Mouse (Mus musculus) activated CD4-positive, CD25-positive, alpha-beta regulatory T cell, adult 4 months (primary cell): Measurements from ENCODE around the gene Ankrd54. TPM values are rescaled to one million over a fixed set of nuclear protein-coding genes. Genes with fewer than 3 reads are reported as not detected.

Experiments used
- ATAC-seq: one replicate; pipeline ENCODE4 v1.8.0; 2017
- polyA plus RNA-seq, 2 experiments: library from polyadenylated mRNA; unstranded; fragments of 100-300 nt; shearing (Covaris generic); gene quantifications; one replicate each; pipeline ENCODE4 v1.2.1; 2017

The Ankrd54 gene
- polyA plus RNA-seq, 2 experiments from 2014 or later, result 7.4 to 8.1 TPM

DNA sequence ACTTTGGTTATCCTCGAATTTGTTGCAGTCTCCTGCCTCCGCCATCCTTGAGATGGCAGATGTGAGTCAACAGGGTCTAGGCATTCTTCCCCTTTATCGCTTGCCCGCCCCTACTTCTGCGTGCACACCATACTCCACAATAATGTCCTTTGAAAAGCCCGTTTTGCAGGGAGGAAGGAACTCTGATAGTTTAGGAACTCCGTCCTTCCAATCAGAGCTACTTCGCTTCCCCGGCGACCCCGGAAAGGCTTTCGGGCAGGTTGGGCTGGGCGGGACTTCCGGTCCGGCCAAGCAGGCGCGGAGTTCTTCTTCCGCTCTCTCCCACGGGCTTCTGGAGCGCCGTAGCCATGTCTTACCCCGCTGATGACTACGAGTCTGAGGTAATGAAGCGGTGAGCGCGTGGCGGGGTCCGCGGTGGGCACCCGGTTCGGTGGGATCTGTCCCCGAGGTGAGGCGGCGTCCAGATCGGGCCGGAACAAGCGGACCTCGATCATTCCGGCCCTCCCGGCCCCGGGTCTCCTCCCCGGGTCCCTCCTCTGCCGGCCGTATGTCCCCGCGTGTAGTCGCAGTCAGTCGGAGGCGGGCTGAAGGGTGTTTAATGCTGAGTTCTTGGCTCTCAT lies 12.3 kb upstream of the Ankrd54 start, which contains the start of gene Eif3l:
Gene Eif3l, plus strand, starts transcription at position 267 of the 620 bp plus-strand sequence.
- ATAC-seq, result peak; percentile 89

GRCm38 (mm10) chr15:79074446-79074845 lies 11.8 kb upstream of the Ankrd54 start:
- no peak for ATAC-seq

DNA sequence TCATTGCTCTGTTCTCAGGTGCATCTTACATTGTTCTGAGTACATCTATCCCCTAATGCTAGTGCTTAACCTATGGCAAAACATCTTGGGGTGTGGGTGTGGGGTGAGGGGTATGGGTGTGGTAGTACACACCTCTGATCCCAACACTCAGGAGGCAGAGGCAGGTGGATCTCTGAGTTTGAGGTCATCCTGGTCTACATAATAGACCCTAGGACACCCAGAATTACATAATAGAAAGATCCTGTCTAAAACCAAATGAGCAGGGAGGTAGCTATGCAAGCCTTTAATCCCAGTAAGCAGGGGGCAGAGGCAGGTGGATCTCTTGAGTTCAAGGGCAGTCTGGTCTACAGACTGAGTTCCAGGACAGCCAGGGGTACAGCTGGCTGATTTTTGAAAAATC lies 11.1 kb upstream of the Ankrd54 start:
- no peak for ATAC-seq

DNA sequence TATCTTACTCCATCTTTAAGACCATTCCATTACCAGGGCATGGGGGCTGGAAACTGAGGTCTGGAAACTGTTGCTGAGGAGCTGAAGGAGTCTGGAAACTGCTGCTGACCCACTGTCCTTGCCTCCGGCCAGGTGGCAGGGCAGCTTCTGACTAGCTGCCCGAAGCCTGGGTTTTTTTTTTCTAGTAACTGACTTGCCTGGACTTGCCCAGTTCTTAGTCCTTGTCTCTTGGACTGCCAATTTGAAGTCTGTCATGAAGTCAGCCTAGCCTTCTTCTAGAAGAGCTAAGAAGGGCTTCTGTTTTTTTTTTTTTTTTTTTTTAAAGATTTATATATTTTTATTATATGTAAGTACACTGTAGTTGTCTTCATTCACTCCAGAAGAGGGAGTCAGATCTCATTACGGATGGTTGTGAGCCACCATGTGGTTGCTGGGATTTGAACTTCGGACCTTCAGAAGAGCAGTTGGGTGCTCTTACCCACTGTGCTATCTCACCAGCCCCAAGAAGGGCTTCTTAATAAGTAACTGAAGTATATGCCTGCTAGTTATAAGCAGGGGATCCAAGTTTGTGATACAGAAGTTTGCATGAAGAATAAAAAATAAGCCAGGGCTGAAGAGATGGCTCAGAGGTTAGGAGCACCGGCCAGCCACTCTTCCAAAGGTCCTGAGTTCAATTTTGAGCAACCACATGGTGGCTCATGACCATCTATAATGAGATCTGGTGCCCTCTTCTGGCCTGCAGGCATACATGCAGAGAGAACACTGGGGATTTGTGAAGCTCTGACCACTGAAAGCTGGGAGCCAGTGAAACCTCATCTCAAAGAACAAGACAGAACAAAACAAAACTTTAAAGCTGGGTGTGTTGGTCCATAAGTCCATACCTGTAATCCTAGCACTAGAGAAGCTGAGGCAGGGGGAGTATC lies 8.7 kb upstream of the Ankrd54 start:
- no peak for ATAC-seq

DNA sequence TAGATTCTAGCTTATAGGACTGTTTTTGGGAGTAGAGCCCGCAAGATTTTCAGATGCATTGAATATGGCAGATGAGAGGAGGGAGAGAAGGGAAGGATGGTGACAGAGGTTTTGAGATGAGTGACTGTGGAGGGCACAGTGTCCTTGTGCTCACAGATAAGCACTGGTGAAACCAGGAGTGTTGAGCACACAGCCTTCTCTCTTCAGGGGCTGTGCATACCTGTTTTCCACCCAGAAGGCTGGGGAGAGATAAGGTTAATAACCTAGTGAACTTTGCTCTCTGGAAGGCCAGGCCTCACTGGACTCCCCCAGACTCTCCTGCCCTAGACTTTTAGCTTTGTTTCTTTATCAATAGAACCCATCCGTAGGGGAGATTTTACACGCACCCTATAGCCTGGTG lies 5.7 kb upstream of the Ankrd54 start:
- ATAC-seq, result no peak

DNA sequence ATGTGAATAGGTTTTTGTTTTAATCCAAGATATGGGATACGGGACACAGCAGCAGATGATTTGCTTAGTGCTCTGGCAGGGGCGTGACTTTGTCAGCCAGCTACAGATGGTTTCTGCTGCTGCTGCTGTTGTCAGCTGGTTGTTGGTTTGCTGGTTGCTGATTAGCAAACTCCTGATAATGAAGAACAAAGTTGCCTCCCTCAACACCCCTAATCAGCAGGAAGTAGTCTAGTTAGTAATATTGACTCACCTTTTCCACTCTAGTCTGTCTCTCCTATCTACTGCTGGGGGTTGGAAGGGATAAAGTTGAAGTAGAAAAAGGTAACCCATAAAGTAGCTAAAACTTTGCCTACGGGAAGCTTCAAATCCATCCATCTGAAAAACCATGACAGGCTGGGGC lies 4.9 kb upstream of the Ankrd54 start:
- no peak for ATAC-seq

DNA sequence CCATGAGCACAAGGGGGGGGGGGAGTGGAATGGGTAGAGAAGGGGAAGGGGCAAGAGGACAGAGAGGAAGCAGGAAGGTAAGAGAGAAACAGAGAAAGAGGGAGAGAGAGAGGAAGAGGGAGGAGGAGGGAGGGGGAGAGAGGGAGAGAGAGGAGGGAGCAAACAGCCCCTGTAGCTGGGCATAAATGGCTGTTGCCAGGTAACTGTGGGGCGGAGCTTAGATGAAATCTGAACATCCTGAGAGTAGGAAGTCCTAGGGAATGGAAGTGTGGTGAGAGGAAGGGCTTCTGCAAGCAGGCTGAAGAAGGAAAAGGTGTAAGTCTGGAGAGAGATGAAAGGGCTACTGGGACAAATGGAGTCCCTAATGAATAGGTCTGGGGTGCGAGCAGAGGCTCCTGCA lies 3.6 kb upstream of the Ankrd54 start:
- no peak for ATAC-seq

GRCm38 (mm10) chr15:79065086-79065770 lies 2.5 kb upstream of the Ankrd54 start:
- no peak for ATAC-seq

DNA sequence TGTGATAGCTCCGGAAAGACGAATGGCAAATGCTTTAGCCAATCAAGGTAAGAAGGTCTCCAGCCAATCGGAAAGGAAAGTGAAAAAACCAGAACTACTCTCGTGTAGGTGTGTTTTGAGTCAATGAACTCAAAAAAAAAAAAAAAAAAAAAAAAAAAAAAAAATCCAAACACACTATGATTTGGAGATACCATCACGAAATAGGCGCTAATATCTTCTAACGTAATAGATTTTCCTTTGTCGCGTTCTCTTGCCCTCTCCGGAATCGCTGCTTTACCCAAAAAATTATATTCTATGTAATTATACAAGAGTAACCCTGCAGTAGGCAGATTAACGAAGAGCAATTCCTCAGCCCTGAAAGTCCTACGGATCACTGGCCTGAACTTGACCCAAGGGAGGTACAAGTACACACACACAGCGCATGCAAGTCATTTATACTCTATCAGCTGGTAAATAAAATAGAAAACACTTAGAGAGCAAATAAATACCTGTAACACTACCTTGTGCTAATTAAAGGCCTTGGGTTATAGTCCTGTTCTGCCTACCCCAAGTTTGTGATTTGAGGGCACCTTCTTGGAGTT lies 557 bp upstream of the Ankrd54 start:
- no peak for ATAC-seq

DNA sequence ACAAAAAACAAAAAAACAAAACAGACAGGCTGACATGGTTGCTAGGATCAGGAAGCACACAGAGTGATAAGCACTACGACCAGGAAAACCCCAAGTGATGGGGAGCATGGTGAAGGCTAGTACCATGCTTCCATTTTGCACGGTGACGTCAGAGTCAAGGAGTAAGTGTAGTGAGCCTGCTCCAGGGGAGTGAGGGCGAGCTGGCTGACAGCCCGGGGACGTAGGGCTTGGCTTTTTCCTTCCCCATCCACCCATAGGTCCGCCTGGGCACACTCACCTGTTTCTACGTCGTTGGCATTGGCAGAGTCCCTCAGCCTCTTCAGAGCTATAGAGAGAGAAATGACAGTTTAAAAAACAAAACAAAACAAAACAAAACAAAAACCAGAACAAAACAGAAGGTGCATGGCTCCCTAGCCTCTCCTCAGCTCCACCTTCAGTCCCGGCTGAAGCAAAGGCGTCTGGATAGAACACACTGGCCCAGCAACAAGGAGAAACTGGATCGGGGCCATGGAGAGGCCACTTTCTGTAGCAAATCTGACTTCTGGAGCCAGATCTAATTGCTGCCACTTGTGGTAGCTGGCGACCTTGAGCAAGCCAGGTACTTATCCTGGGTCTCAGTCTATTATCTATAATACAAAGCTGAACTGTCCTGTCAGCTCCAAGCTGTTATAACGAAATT lies 1.7 kb downstream of the Ankrd54 start:
- no peak for ATAC-seq

DNA sequence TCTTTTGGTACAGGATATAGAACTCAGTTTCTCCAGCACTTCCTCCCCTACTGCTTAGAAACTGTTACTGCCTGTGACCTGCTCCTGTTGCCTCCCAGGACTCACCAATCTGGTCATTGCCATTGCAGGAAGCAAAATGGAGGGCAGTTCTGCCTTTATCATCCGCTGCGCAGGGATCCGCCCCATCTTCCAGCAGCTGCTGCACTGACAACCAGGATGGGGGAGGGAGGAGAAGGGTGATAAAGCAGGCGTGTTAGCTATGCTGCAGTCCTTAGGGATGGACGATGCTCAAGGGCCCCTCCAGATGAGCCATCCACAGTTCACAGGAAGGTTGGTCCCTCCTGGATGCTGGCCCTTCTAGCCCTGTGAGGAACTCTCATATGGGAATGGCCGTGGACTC lies 4.8 kb downstream of the Ankrd54 start:
- ATAC-seq, result no peak

- ATAC-seq, result no peak
Observed at GRCm38 (mm10) chr15:79056601-79057000, 6.1 kb downstream of the Ankrd54 start.

GRCm38 (mm10) chr15:79052366-79052765 lies 10.3 kb downstream of the Ankrd54 start:
- ATAC-seq, result no peak

- no peak for ATAC-seq
Observed at GRCm38 (mm10) chr15:79051461-79052360, 11.0 kb downstream of the Ankrd54 start.

DNA sequence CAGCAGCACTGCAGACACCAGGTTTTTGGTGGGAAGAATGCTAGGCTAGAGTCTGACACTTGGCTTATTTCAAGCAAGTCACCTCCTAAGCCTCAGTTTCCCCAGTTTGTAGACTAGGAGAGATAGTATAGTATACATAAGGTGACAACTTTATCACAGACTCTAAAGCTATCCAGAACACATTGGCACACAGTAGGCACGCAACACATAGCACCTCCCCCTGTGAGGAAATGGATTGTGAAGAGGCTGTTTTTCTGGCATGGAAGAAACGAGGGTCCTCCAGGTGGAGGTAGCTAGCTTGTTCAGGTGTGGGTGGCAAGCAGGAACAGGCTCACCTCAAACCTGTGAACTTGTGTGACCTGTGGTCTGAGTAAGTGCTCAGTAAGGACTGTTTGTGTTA lies 11.7 kb downstream of the Ankrd54 start:
- ATAC-seq, result no peak

DNA sequence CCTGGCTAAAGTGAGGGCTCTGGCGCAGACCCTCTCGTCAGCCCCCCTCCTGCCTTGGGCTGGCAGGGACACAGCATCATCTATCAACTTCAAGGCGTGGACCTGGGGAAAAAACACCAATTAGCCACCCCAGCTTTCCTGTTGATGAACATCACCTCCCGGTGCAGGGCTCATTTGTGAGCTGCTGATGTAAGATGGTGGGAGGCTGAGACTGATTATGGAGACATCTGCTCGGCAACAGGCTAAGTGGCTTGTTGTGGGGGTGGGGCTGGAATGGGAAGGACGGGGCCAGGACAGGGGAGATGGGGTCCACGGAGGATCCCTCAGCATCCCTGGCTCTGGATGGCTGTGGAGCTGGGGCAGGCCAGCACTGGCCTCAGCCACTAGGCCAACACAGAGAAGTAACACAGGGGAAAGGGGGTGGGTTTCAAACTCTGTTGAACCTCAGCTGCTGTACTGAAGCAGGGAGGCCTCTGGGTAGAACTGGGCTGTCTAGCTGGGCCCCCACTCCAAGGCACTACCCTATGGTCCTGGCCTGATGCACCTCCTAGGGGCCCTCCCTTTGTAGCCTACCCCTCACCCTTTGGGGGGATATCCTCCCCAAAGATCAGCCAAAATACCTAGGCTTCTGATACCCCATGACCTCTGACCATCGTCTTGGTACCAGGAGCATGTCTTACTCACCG lies 12.4 kb downstream of the Ankrd54 start:
- ATAC-seq, result no peak

GRCm38 (mm10) chr15:79048186-79048585 lies 14.5 kb downstream of the Ankrd54 start:
- ATAC-seq, result no peak

DNA sequence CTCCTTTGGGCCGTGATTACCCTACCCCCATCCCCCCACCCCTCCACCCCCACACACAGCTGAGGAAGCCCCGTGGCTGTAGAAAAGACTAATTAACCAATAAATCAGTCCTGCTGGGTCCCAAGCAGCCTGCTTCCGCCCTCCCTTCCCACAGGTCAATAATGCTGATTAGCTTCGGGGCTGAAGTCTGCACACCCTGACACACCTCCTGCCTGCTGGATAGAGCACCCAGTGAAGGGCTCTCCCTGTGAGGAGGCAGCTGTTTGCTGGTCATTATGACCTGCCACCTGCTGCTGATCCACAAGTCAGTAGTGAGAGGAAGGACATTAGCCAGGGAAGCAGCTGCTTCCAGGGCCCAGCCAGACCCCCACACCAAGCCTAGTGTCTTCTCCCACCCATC lies 17.9 kb downstream of the Ankrd54 start:
- no peak for ATAC-seq

GRCm38 (mm10) chr15:79042721-79043491 lies 19.8 kb downstream of the Ankrd54 start:
- ATAC-seq, result no peak

GRCm38 (mm10) chr15:79041585-79041984 lies 21.1 kb downstream of the Ankrd54 start, which contains the start of gene Galr3:
TSS of gene Galr3 (plus strand) at chr15:79041885.
- no peak for ATAC-seq
